Mouse (Mus musculus) kidney, postnatal 4 days (tissue): ENCODE measurements at regions not wholly inside any gene's neighbourhood (a gene's known extent, or its start where the extent isn't known, plus 50 kb on each side); places are given as distances from the start of the nearest gene placed in this dataset.
A peak's percentile ranks its signal among the peaks of the same experiment; 100 is the strongest.

Experiments
- DNase-seq, 2 experiments: peaks; one replicate each; pipeline ENCODE4 v3.0.0; 2021; ENCODE audit warnings: mixed read lengths in 2 of 2

DNA sequence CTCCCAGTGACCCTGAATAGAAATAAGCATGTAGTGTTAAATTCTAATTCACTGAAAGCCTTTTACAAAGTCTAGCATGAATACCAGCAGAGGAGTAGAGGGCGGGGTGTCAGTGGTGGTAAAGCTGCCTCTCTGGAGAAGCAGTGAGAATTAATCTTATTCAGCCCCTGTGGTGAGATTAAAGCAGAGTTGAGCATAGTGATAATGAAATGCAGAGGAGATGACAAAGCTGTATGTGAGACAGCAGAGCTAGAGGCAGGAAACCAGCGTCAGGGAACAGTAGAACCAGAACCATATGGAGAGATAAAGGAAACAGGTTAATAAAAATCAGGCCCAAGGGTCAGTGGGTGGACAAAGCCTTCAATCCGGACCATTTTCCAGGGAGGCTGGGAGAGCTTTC is 1827.2 kb downstream of the Poteg start:
- DNase-seq: no peak

DNA sequence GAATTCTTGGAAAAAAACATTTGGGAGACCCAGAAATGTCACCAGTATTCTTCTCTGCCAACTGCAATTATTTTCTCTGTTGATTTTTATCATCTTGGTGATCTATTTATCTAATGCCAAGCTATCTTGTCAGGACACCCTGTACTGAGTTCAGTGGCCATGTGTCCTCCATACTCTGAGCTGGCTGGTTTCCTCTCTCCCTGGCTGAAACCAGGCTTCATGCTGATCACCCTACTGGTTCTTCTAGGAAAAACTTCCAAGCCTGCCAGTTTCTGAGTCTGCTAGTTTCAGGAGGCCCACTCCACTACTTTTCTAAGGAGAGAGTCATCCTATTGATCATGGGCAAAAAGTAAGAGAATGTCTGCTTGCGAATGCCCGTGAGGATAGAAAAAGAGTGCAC is 1831.2 kb downstream of the Poteg start:
- no peak for DNase-seq

DNA sequence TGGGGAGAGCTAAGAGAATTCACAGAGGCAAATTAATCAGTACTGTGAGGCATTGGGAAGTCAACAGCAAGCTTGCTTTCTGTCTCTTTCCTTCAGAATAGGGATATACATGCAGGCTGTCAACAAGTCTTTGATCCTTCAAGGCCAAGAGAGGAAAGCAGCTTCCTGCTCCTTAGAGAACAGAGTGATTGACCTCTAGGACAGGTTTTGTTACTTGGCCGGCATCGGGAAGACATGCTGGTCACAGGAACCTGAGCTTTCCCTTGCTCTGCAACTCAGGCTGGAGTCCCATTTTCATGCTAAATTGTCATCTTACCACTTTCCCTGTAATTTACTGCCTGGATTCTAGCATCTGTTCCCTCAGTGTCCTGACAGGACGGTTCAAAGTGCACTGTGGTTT is 1831.8 kb downstream of the Poteg start:
- no peak for DNase-seq

DNA sequence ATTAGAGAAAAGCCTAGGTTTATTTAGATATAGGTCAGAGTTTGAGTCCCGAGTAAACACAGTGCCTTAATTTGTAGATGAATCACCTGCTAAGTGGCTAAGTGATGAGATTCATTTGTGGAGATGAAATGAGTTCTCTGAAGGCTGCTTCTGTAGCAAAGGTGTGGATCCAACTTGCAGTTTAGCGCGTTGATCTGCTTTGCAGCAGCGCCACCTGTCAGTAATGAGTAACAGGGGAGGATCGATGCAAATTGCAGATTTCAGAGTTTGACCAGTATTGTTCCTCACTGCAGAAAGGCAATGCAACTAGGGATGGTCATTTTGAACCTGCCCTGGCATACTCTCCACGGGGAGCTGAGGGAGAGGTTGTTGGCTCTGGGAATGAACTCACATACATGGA is 1842.9 kb downstream of the Poteg start:
- DNase-seq: peak; percentile 28 to 36
